Mouse (Mus musculus): ENCODE data around the gene Ammecr1. TPM values are rescaled to one million over a fixed set of nuclear protein-coding genes. Genes with fewer than 3 reads are reported as not detected.

Ammecr1 gene
- polyA plus RNA-seq, 1 experiment from 2014 or later = 7.3 TPM

Small RNA genes lying within 50 kb of the gene (microRNA-seq; reads per million reads assigned to microRNA genes)
- not detected for gene Gm44351

Other genes with a start within 250 kb of the Ammecr1 start
- 0.06 and 0.09 TPM in 2 replicates for gene Rtl9, start 132.9 kb upstream of the Ammecr1 start, polyA plus RNA-seq (2015; fragmentation: Nextera tagmentation; extraction: Ambion mirVana)

All from kidney, embryonic 16.5 days (tissue).